Mouse (Mus musculus): ENCODE results near the gene Lipo3. TPM values are rescaled to one million over a fixed set of nuclear protein-coding genes. Genes with fewer than 3 reads are reported as not detected.
"Not testable (repeated sequence)": the region's sequence is repeated elsewhere in the genome, so short reads cannot be mapped to it uniquely, and the experiment has no call there.

Lipo3 gene
- polyA plus RNA-seq (2014; fragmentation: Nextera tagmentation; extraction: Ambion mirVana): 10.1 and 11.9 TPM in 2 replicates

- H3K4me2 ChIP-seq (ENCODE audit: low read depth, low read length); H3K4me1 ChIP-seq (ENCODE audit: control insufficient read depth, insufficient read depth, low read length); H3K27me3 ChIP-seq (ENCODE audit: control insufficient read depth, insufficient read depth, low read length); H3K36me3 ChIP-seq (replicated peaks; ENCODE audit: control insufficient read depth, insufficient read depth, low read depth, low read length); H3K9me3 ChIP-seq (replicated peaks; ENCODE audit: control insufficient read depth, low read length); H3K9ac ChIP-seq (replicated peaks; ENCODE audit: low read length); H3K4me3 ChIP-seq (ENCODE audit: low read depth, low read length); H3K27ac ChIP-seq (replicated peaks; ENCODE audit: low read depth, low read length): not testable (repeated sequence)
- 28% methylated on average over 12 of the region's 41 CpGs for WGBS
- ATAC-seq (replicated peaks; ENCODE audit: insufficient number of reproducible peaks, low FRiP score, low TSS enrichment, low read depth) (peak; percentile 94), DNase-seq (ENCODE audit: low spot score) (peak; percentile 4)
Observed at GRCm38 (mm10) chr19:33761287-33762086, at the start of gene Lipo3. Gene Lipo3, minus strand, starts transcription at chr19:33761951.

GRCm38 (mm10) chr19:33787359-33787758 lies 25.6 kb upstream of the Lipo3 start, which contains the start of gene Lipo1:
Gene Lipo1, minus strand, starts transcription at chr19:33787459.
- H3K36me3 ChIP-seq (replicated peaks; ENCODE audit: control insufficient read depth, insufficient read depth, low read depth, low read length); H3K4me3 ChIP-seq (ENCODE audit: low read depth, low read length); H3K4me1 ChIP-seq (ENCODE audit: control insufficient read depth, insufficient read depth, low read length); DNase-seq (ENCODE audit: low spot score); H3K4me2 ChIP-seq (ENCODE audit: low read depth, low read length); H3K9me3 ChIP-seq (replicated peaks; ENCODE audit: control insufficient read depth, low read length); ATAC-seq (replicated peaks; ENCODE audit: insufficient number of reproducible peaks, low FRiP score, low TSS enrichment, low read depth); H3K27me3 ChIP-seq (ENCODE audit: control insufficient read depth, insufficient read depth, low read length); H3K9ac ChIP-seq (replicated peaks; ENCODE audit: low read length); H3K27ac ChIP-seq (replicated peaks; ENCODE audit: low read depth, low read length): not testable (repeated sequence)

GRCm38 (mm10) chr19:33786576-33787277 lies 25.0 kb upstream of the Lipo3 start:
- Histone ChIP-seq H3K4me2 (ENCODE audit: low read depth, low read length) (no peak overlapping the region), H3K9me3 (replicated peaks; ENCODE audit: control insufficient read depth, low read length) (no peaks in the 10 kb centered on the region), H3K27ac (replicated peaks; ENCODE audit: low read depth, low read length) (no peak overlapping the region), H3K4me3 (ENCODE audit: low read depth, low read length) (no peak overlapping the region), H3K27me3 (ENCODE audit: control insufficient read depth, insufficient read depth, low read length) (no peaks in the 10 kb centered on the region), H3K9ac (replicated peaks; ENCODE audit: low read length) (no peak overlapping the region), H3K4me1 (ENCODE audit: control insufficient read depth, insufficient read depth, low read length) (no peaks in the 10 kb centered on the region), H3K36me3 (replicated peaks; ENCODE audit: control insufficient read depth, insufficient read depth, low read depth, low read length) (no peaks in the 10 kb centered on the region)
- no peak for DNase-seq (ENCODE audit: low spot score)
- ATAC-seq (replicated peaks; ENCODE audit: insufficient number of reproducible peaks, low FRiP score, low TSS enrichment, low read depth): no peak
- WGBS: 90% methylated on average over 12 of the region's 12 CpGs

GRCm38 (mm10) chr19:33751259-33751658 lies 10.5 kb downstream of the Lipo3 start, which contains the start of gene Lipo2:
Gene Lipo2, minus strand, starts transcription at chr19:33751359.
- H3K27me3 ChIP-seq (ENCODE audit: control insufficient read depth, insufficient read depth, low read length); H3K9me3 ChIP-seq (replicated peaks; ENCODE audit: control insufficient read depth, low read length); ATAC-seq (replicated peaks; ENCODE audit: insufficient number of reproducible peaks, low FRiP score, low TSS enrichment, low read depth); H3K4me1 ChIP-seq (ENCODE audit: control insufficient read depth, insufficient read depth, low read length); H3K4me2 ChIP-seq (ENCODE audit: low read depth, low read length); H3K4me3 ChIP-seq (ENCODE audit: low read depth, low read length); H3K36me3 ChIP-seq (replicated peaks; ENCODE audit: control insufficient read depth, insufficient read depth, low read depth, low read length); DNase-seq (ENCODE audit: low spot score); H3K9ac ChIP-seq (replicated peaks; ENCODE audit: low read length); H3K27ac ChIP-seq (replicated peaks; ENCODE audit: low read depth, low read length): not testable (repeated sequence)
- WGBS: 95% methylated on average over 1 of the region's 1 CpGs

GRCm38 (mm10) chr19:33625152-33625551 lies 136.6 kb downstream of the Lipo3 start, which contains the start of gene Gm8978:
Gene Gm8978, minus strand, starts transcription at chr19:33625252.
- not testable (repeated sequence) for H3K9ac ChIP-seq (replicated peaks; ENCODE audit: low read length); H3K4me1 ChIP-seq (ENCODE audit: control insufficient read depth, insufficient read depth, low read length); H3K4me3 ChIP-seq (ENCODE audit: low read depth, low read length); H3K4me2 ChIP-seq (ENCODE audit: low read depth, low read length); H3K9me3 ChIP-seq (replicated peaks; ENCODE audit: control insufficient read depth, low read length); H3K36me3 ChIP-seq (replicated peaks; ENCODE audit: control insufficient read depth, insufficient read depth, low read depth, low read length); H3K27me3 ChIP-seq (ENCODE audit: control insufficient read depth, insufficient read depth, low read length); ATAC-seq (replicated peaks; ENCODE audit: insufficient number of reproducible peaks, low FRiP score, low TSS enrichment, low read depth); DNase-seq (ENCODE audit: low spot score); H3K27ac ChIP-seq (replicated peaks; ENCODE audit: low read depth, low read length)

- 0 out of 2 replicates have a peak overlapping the region, but pooled peaks have one; percentile 32 for H3K9ac ChIP-seq (replicated peaks; ENCODE audit: low read length)
- H3K27ac ChIP-seq (replicated peaks; ENCODE audit: low read depth, low read length); H3K4me1 ChIP-seq (ENCODE audit: control insufficient read depth, insufficient read depth, low read length); H3K9me3 ChIP-seq (replicated peaks; ENCODE audit: control insufficient read depth, low read length); H3K36me3 ChIP-seq (replicated peaks; ENCODE audit: control insufficient read depth, insufficient read depth, low read depth, low read length); H3K27me3 ChIP-seq (ENCODE audit: control insufficient read depth, insufficient read depth, low read length): not testable (repeated sequence)
- peak; percentile 74 for DNase-seq (ENCODE audit: low spot score)
- peak overlapping the region; percentile 22; the same call in 1 of the 2 replicates for H3K4me2 ChIP-seq (ENCODE audit: low read depth, low read length)
- peak; percentile 99 for ATAC-seq (replicated peaks; ENCODE audit: insufficient number of reproducible peaks, low FRiP score, low TSS enrichment, low read depth)
- WGBS: 4% methylated on average over 10 of the region's 38 CpGs
- peak overlapping the region; percentile 29 for H3K4me3 ChIP-seq (ENCODE audit: low read depth, low read length)
Observed at GRCm38 (mm10) chr19:33589626-33590302, 172.0 kb downstream of the Lipo3 start.

- not testable (repeated sequence) for ATAC-seq (replicated peaks; ENCODE audit: insufficient number of reproducible peaks, low FRiP score, low TSS enrichment, low read depth); H3K4me2 ChIP-seq (ENCODE audit: low read depth, low read length); H3K4me3 ChIP-seq (ENCODE audit: low read depth, low read length); DNase-seq (ENCODE audit: low spot score); H3K27ac ChIP-seq (replicated peaks; ENCODE audit: low read depth, low read length); H3K27me3 ChIP-seq (ENCODE audit: control insufficient read depth, insufficient read depth, low read length); H3K9ac ChIP-seq (replicated peaks; ENCODE audit: low read length); H3K4me1 ChIP-seq (ENCODE audit: control insufficient read depth, insufficient read depth, low read length); H3K9me3 ChIP-seq (replicated peaks; ENCODE audit: control insufficient read depth, low read length); H3K36me3 ChIP-seq (replicated peaks; ENCODE audit: control insufficient read depth, insufficient read depth, low read depth, low read length)
- WGBS: 79% methylated on average over 5 of the region's 5 CpGs
Observed at GRCm38 (mm10) chr19:33568551-33568950, 193.2 kb downstream of the Lipo3 start.

All from embryonic facial prominence, embryonic 11.5 days (tissue).